Mouse (Mus musculus): ENCODE measurements at regions not wholly inside any gene's neighbourhood (a gene's known extent, or its start where the extent isn't known, plus 50 kb on each side); places are given as distances from the start of the nearest gene placed in this dataset.
"Not testable (repeated sequence)": the region's sequence is repeated elsewhere in the genome, so short reads cannot be mapped to it uniquely, and the experiment has no call there.

DNA sequence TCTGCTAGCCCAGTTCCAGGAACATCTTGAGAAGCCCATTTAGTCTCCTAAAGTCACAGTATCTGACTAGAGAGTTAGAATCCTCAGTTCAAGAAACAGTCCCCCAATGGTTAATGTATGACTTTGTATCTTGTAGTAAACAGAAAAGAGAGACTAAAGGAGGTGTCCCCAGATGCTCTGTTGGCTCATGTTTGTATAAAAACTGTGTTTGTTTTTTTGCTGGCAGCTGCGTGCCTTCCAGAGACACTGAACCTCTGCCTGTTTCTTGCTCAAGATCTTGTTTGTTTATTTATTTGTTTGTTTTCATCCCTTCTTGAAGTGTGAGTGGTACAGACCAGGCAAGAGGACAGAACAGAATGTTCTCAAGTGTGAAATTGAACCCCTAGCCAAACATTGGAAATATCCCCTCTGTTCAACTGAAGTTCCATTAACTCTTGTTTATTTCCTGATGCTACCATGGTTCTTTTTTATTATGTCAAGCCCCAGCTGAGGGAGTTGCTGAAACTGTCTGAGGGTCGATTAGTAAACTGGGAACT is 451.3 kb upstream of the Ube2e3 start:
- no peak for ATAC-seq

GRCm38 (mm10) chr2:78412985-78413384 is 454.9 kb upstream of the Ube2e3 start:
- ATAC-seq, result no peak

- no peak for ATAC-seq
These were observed 457.7 kb upstream of the Cwc22 start for GRCm38 (mm10) chr2:78403890-78404289.

GRCm38 (mm10) chr2:78399236-78399635 is 453.1 kb upstream of the Cwc22 start:
- no peak for ATAC-seq

- ATAC-seq, result no peak
These were observed 450.7 kb upstream of the Cwc22 start for GRCm38 (mm10) chr2:78396924-78397323.

DNA sequence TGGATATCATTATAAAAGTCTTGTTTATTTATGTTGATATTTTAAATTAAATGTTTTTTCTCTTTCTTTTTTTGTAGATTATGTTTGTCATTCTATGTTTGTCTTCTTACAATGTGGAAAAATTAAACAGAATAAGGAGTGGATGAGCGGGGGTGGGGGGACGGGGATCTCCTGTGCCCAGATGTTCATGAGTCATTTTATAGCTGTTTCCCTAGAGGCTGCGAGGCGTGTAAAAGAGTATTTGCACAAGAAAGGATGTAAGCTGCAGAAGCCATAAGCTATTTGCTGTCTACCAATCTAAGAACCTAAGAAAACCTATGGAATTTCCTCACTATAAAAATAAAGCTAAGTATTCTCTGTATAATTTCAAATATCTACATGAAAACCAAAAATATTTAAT is 446.9 kb upstream of the Cwc22 start:
- no peak for ATAC-seq

- ATAC-seq, result no peak
These were observed 446.2 kb upstream of the Cwc22 start for GRCm38 (mm10) chr2:78392425-78392824.

- ATAC-seq, result no peak
These were observed 441.8 kb upstream of the Cwc22 start for GRCm38 (mm10) chr2:78388001-78388400.

- no peak for ATAC-seq
These were observed 435.1 kb upstream of the Cwc22 start for GRCm38 (mm10) chr2:78381234-78381633.

DNA sequence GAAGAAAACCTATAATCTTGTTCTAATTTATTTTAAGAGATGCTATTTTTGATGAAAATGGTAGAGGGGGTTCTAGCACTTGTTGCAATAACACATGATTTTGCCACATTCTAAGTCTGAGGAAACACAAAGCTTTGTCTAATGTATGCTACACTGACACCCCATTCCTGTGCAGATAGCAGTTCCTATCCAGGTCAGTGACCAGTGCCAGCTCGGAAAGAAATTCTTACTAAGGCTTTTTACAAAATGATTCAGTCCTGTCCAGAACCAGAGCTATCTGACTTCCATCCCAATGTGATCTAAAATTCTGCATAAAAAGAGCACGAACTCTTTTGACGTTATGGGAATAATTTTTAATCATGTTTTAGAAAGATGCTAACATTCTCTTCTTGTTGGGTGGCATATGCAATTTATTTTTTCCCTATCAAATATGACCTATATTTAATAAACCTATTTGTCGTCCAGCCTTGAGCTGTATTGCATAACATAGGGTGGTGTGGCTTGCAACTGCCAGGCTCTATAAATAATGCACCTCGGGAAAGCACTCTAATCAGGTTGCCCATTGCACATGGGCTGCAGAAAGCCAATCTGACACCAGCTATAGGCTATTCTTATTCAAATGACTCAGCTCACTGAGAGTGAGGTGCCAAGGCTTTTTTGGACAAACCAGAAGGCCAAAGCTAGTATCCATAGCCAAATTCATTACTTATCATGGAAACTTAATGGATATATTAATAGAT is 385.7 kb upstream of the Cwc22 start:
- ATAC-seq, result no peak

GRCm38 (mm10) chr2:78326091-78326490 is 379.9 kb upstream of the Cwc22 start:
- ATAC-seq, result no peak

GRCm38 (mm10) chr2:78322216-78322965 is 376.2 kb upstream of the Cwc22 start:
- no peak for ATAC-seq

DNA sequence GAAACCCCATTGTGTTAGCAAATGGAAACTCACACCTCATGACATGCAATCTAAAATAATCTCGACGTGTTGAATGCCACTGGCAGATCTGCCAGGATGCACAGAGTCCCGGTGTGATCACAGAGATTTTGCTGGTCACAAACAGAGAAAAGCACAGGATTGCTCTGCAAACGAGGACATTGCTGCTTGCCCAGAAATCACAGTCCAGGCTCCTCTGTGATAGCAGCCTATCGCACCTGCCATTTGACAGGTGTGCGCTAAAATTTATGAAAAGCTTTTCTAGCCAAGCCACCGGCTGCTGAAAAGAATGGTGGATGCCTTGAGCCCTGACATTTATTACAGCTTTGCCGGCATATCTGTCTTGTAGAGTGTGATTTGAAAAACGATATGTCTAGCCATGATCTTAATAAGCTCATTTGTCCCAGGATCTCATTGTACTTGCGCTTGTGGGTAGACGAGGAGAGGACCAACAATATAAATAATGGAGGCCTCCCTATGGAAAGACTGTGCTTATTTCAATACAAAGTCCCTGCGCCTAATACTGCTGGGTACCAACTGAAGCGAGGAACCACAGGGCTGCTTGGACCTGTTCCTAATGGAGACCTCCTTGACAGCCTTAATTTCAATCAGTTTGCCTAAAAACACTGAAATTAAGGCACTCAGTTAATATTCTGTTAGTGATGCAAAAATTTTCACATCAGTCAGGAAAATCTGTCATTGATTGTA is 365.8 kb upstream of the Cwc22 start:
- ATAC-seq, result no peak

DNA sequence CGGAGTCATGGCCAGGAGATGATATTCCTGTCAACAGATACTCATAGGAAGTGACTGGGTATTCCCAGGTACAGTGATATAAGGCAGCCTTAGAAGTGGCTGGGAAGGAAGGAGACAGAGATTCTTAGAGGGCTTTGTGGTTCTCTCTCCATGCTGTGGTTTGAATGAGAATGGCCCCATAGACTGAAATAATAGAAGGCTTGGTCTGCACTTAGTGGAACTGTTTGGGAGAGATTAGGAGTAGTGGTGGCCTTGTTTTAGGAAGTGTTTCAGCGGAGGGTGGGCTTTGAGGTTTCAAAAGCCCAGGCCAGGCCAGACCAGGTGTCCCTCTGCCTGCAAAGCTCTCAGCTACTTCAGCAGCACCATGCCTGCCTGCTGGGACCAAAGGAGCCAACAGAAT is 363.2 kb upstream of the Cwc22 start:
- no peak for ATAC-seq

DNA sequence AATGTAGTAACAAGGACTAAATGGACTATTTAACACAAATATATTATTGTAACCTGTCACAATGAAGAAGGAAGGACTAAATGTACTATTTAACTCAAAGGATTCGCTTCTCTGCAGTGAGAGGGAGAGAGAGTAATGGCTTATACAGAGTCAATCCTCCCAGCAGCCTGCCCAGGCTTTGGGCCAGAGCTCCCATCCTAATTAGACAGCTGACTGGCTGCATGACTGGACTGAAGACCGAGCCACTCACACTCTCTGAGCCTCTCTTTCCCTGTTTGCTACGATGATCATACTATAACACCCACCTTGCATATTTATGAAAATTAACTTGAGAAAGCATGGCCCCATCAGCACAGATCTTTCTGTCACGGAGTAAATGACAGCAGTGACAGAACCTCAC is 360.7 kb upstream of the Cwc22 start:
- ATAC-seq, result no peak

GRCm38 (mm10) chr2:78291665-78292064 is 345.5 kb upstream of the Cwc22 start:
- ATAC-seq, result no peak

DNA sequence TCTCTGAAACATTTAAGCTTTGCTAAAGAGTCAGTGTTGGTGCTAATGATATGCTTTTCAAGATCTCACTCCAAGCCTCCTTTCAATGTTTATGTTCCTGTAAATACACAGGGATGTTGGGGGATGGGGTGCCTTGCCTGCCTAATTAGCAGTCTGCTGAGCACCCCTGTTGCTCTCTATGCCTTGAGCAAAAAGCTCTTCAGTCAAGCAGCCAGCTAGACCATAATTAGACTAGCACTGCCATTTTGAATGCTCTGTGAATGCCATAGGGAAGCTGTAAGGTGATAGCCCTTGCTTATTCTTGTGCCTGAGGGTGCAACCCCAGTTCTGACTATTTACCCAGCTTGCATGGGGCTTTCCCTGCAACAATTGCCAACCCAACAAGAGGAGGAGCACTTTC is 338.6 kb upstream of the Cwc22 start:
- no peak for ATAC-seq

DNA sequence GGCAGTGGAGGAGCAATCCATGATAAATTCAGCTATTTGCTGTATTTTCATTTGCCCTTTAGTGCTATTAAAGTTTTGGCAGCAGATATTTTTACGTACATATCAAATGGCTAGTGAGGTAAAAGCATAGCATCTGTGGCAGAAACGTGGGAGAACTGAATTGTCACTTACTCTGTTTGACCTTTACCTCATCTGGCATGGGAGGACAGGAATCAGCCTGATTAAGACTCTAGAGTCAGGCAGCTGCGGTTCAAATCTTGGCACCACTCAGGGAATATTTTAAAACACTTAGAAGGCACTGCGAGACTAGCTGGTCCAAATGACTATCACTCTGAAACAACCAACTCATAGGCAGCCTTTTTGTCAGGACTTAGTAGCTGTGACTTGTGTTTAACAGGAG is 337.4 kb upstream of the Cwc22 start:
- no peak for ATAC-seq

GRCm38 (mm10) chr2:78281846-78282245 is 335.7 kb upstream of the Cwc22 start:
- not testable (repeated sequence) for ATAC-seq

DNA sequence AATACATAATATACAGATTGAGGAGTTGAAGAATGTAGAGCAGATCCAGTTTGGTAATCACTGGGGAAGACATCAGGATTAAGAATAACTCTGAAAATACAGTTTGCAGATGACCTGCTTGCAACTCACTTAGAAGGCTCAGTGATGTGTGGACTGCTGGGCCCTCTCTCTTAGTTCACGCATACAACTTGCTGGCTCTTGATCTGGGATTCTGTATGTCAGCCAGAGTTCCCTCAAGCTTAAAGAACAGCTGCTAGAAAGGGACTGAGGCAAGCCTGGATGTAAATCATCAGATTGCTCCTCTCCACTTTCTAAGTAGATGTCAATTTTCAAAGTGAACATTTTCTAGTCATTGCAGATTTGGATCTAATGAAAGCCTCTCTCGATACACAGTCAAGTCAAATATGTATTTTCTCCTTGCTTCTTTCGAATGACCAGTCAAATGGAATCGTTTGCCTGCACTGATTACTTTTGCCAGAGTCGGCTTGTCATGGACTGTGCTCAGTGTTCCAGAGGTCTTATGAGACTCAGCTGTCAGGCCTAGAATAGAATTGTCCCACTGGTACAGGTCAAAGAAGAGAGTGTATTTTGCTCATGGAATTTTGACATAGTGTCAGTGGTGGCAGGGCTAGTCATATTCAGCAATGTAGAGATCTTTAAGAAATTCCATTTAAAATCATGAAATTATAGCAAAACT is 334.2 kb upstream of the Cwc22 start:
- no peak for ATAC-seq

GRCm38 (mm10) chr2:78279382-78280056 is 333.3 kb upstream of the Cwc22 start:
- no peak for ATAC-seq

DNA sequence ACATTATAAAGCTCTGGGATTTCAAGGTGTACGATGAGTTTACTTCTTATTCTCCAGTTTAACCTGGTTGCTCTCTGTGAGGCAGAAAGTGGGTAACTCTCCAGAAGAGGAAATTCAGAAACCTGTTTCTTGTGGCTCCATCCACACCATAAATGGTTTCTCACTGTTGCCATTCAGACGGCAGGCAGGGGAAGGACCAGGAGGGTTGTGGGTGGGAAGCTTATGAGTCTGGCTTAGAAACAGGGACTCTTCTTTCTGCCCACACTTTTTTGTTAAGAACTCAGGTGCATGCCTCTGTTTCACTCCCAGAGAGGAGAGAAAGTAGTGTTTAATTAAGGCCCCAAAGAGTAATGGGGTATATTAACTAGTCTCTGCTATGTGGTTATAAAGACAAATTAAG is 332.5 kb upstream of the Cwc22 start:
- no peak for ATAC-seq

All from CD4-positive, CD25-positive, alpha-beta regulatory T cell, adult 4 months (primary cell).